Mouse (Mus musculus) heart, embryonic 14.5 days (tissue): Measurements from ENCODE around the gene Grk5. TPM values are rescaled to one million over a fixed set of nuclear protein-coding genes. Genes with fewer than 3 reads are reported as not detected.

Source experiments
- ATAC-seq: fragments of 200-750 bp; cut with Nextera tagmentation; 2 replicates; pipeline ENCODE4 v1.8.0; 2017; ENCODE audit warnings: low read depth, moderate TSS enrichment; ENCODE audit not compliant: insufficient number of reproducible peaks, insufficient read depth, low FRiP score
- H3K27ac ChIP-seq, 2 experiments: fragments of 200-500 bp in 1 of 2; fragments of 300-500 bp in 1 of 2; sonication (generic) in 1 of 2; replicated peaks in 1 of 2; 2 replicates each; pipeline ENCODE4 v1.5.1; 2012 to 2014; ENCODE audit warnings: low read depth in 2 of 2, low read length in 2 of 2, control low read depth in 1 of 2, mild to moderate bottlenecking in 1 of 2, mixed read lengths in 1 of 2; ENCODE audit not compliant: control insufficient read depth in 1 of 2, insufficient read depth in 1 of 2
- H3K27me3 ChIP-seq: fragments of 300-500 bp; sonication (generic); 2 replicates; pipeline ENCODE4 v1.6.1; 2014; ENCODE audit warnings: mild to moderate bottlenecking, low read length, control low read depth; ENCODE audit not compliant: control insufficient read depth, insufficient read depth
- H3K36me3 ChIP-seq: fragments of 300-500 bp; sonication (generic); 2 replicates; pipeline ENCODE4 v1.6.1; 2014; ENCODE audit warnings: mild to moderate bottlenecking, control low read depth, low read length, mixed read lengths; ENCODE audit not compliant: control insufficient read depth, insufficient read depth
- H3K4me1 ChIP-seq, 2 experiments: fragments of 200-500 bp in 1 of 2; fragments of 300-500 bp in 1 of 2; sonication (generic) in 1 of 2; 2 replicates each; pipeline ENCODE4 v1.6.1; 2012 to 2014; ENCODE audit warnings: low read length in 2 of 2, control low read depth in 1 of 2, mixed read lengths in 1 of 2; ENCODE audit not compliant: control insufficient read depth in 2 of 2, insufficient read depth in 2 of 2
- H3K4me2 ChIP-seq: fragments of 300-500 bp; sonication (generic); 2 replicates; pipeline ENCODE4 v1.6.1; 2014; ENCODE audit warnings: mild to moderate bottlenecking, low read length
- H3K4me3 ChIP-seq, 2 experiments: fragments of 200-500 bp in 1 of 2; fragments of 300-500 bp in 1 of 2; sonication (generic) in 1 of 2; 2 replicates each; pipeline ENCODE4 v1.5.1; 2012 to 2014; ENCODE audit warnings: low read length in 2 of 2, mild to moderate bottlenecking in 2 of 2, control low read depth in 1 of 2, low read depth in 1 of 2, moderate library complexity in 1 of 2; ENCODE audit not compliant: control insufficient read depth in 1 of 2, insufficient read depth in 1 of 2
- H3K9ac ChIP-seq: fragments of 300-500 bp; sonication (generic); 2 replicates; pipeline ENCODE4 v1.6.1; 2014; ENCODE audit warnings: mild to moderate bottlenecking, low read length
- H3K9me3 ChIP-seq: fragments of 300-500 bp; sonication (generic); 2 replicates; pipeline ENCODE4 v1.6.1; 2016; ENCODE audit warnings: low read length, control low read depth; ENCODE audit not compliant: control insufficient read depth
- WGBS: fragments of 180-500 bp; shearing (Covaris S2); extraction: QIAGEN DNeasy Blood & Tissue Kit; methylation state at CpG from one replicate; pipeline ENCODE4 v1.1.7; 2014; 5-methylcytosine and 5-hydroxymethylcytosine counted together
- polyA plus RNA-seq: library from polyadenylated mRNA; unstranded; fragments of >200 nt; fragmentation: Nextera tagmentation; extraction: Ambion mirVana; gene quantifications from 2 replicates; pipeline ENCODE4 v1.2.1, GENCODE M21; 2014

Gene Grk5
- polyA plus RNA-seq, 1 experiment from 2014 or later: 4.5 TPM

- WGBS: 84% methylated on average over 3 of the region's 3 CpGs
- ATAC-seq: no peak
- H3K36me3 ChIP-seq: peaks cover 11% of the 10 kb centered on the region; the same call in 1 of the 2 replicates
- no peak overlapping the region for H3K4me2 ChIP-seq
- H3K27ac ChIP-seq: no peak overlapping the region
- no peaks in the 10 kb centered on the region for H3K9me3 ChIP-seq
- H3K4me1 ChIP-seq: 0 out of 4 replicates have a peak, but pooled peaks cover 0 to 3% of the 10 kb centered on the region in 2 experiments
- H3K4me3 ChIP-seq: no peak overlapping the region
- no peak overlapping the region for H3K9ac ChIP-seq
- H3K27me3 ChIP-seq: no peaks in the 10 kb centered on the region
Measured at GRCm38 (mm10) chr19:61064386-61064785, 174.8 kb downstream of the Grk5 start.

DNA sequence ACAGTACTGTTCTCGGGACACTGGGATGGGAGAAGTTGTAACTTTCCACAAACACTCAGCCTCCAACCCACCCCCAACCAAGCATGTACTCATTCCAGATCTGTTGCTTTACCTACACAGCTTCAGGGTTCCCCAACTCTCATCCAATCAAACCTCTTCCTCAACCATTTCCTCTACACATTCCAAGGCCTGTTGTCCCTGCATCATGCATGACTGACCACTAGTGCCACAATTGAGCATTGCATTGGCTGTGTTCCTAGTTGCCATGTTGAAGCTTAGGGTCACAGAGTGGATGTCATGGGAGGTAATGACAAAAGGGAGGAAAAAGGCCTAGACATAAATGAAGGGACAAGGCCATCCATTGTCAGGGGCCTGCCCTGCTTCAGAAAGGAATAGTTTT lies 175.5 kb downstream of the Grk5 start:
- no peak for ATAC-seq
- no peak overlapping the region for H3K27ac ChIP-seq

DNA sequence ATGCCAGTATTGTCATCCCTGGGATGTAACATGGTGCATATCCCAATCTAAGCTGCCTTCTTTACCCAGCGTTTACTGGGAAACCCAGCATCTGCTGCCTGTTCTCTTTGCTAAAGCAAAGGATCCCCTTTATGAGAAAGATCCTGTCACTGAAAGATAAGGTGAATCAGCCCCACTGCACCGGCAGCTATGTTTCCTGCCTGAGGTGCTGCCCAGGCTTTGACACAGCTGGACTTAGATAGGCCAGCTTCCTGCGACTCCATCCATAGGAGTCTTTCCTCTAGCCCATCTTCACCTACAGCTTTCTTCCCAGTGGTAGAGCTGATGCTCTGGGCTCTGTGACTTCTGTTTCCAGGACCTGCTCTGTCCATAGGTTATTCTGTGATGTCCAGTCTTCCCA lies 189.1 kb downstream of the Grk5 start:
- no peak overlapping the region for H3K9ac ChIP-seq
- ATAC-seq: no peak
- peaks cover 73% of the 10 kb centered on the region for H3K36me3 ChIP-seq
- no peak overlapping the region for H3K27ac ChIP-seq
- WGBS: 62% methylated on average over 3 of the region's 3 CpGs
- H3K4me2 ChIP-seq: no peak overlapping the region
- H3K9me3 ChIP-seq: no peaks in the 10 kb centered on the region
- no peaks in the 10 kb centered on the region for H3K27me3 ChIP-seq
- H3K4me1 ChIP-seq: no peaks in the 10 kb centered on the region
- H3K4me3 ChIP-seq: no peak overlapping the region

More for the DNA sequence above, 175.5 kb downstream of the Grk5 start:
- Histone ChIP-seq H3K4me2 (no peak overlapping the region), H3K27me3 (no peaks in the 10 kb centered on the region), H3K9ac (no peak overlapping the region), H3K36me3 (peaks cover 12% of the 10 kb centered on the region; the same call in 1 of the 2 replicates), H3K4me3 (no peak overlapping the region), H3K9me3 (no peaks in the 10 kb centered on the region), H3K4me1 (0 out of 4 replicates have a peak, but pooled peaks cover 0 to 3% of the 10 kb centered on the region in 2 experiments)
- 93% methylated on average over 1 of the region's 1 CpGs for WGBS

GRCm38 (mm10) chr19:61080251-61080749 lies 190.8 kb downstream of the Grk5 start:
- Histone ChIP-seq H3K4me2 (no peak overlapping the region), H3K27me3 (no peaks in the 10 kb centered on the region), H3K36me3 (peaks cover 73% of the 10 kb centered on the region), H3K9ac (no peak overlapping the region), H3K4me3 (no peak overlapping the region), H3K9me3 (no peaks in the 10 kb centered on the region), H3K4me1 (no peaks in the 10 kb centered on the region), H3K27ac (no peak overlapping the region)
- ATAC-seq: no peak
- 89% methylated on average over 5 of the region's 5 CpGs for WGBS

- Histone ChIP-seq H3K4me2 (no peak overlapping the region), H3K9me3 (no peaks in the 10 kb centered on the region), H3K27ac (no peak overlapping the region), H3K36me3 (peaks cover 75% of the 10 kb centered on the region), H3K4me3 (no peak overlapping the region), H3K27me3 (no peaks in the 10 kb centered on the region), H3K4me1 (no peaks in the 10 kb centered on the region), H3K9ac (no peak overlapping the region)
- WGBS: 88% methylated on average over 8 of the region's 8 CpGs
- ATAC-seq: no peak
Measured at GRCm38 (mm10) chr19:61083006-61083405, 193.5 kb downstream of the Grk5 start.

GRCm38 (mm10) chr19:61084149-61084940 lies 194.8 kb downstream of the Grk5 start:
- Histone ChIP-seq H3K36me3 (peaks cover 76% of the 10 kb centered on the region), H3K9ac (no peak overlapping the region), H3K9me3 (no peaks in the 10 kb centered on the region), H3K4me2 (no peak overlapping the region), H3K4me3 (no peak overlapping the region), H3K4me1 (no peaks in the 10 kb centered on the region), H3K27ac (0 out of 4 replicates have a peak overlapping the region, but pooled peaks of 1 of the 2 experiments have one; percentile 8), H3K27me3 (no peaks in the 10 kb centered on the region)
- no peak for ATAC-seq
- WGBS: 39% methylated on average over 4 of the region's 4 CpGs

- 69% methylated on average over 2 of the region's 2 CpGs for WGBS
- no peak overlapping the region for H3K27ac ChIP-seq
- H3K4me3 ChIP-seq: no peak overlapping the region
- H3K36me3 ChIP-seq: peaks cover 79% of the 10 kb centered on the region
- no peaks in the 10 kb centered on the region for H3K4me1 ChIP-seq
- H3K27me3 ChIP-seq: no peaks in the 10 kb centered on the region
- H3K9ac ChIP-seq: no peak overlapping the region
- H3K4me2 ChIP-seq: no peak overlapping the region
- H3K9me3 ChIP-seq: no peaks in the 10 kb centered on the region
- no peak for ATAC-seq
Measured at GRCm38 (mm10) chr19:61085217-61085616, 195.7 kb downstream of the Grk5 start.
